Mouse (Mus musculus) hindbrain, embryonic 11.5 days (tissue): ENCODE results near the gene Lefty1. TPM values are rescaled to one million over a fixed set of nuclear protein-coding genes. Genes with fewer than 3 reads are reported as not detected.
"Not testable (repeated sequence)": the region's sequence is repeated elsewhere in the genome, so short reads cannot be mapped to it uniquely, and the experiment has no call there.

Experiments used
- ATAC-seq: fragments of 200-750 bp; cut with Nextera tagmentation; 2 replicates; pipeline ENCODE4 v1.8.0; 2017; ENCODE audit warnings: mild to moderate bottlenecking, moderate TSS enrichment, moderate library complexity; ENCODE audit not compliant: low FRiP score
- DNase-seq: peaks from one replicate; pipeline ENCODE4 v3.0.0-alpha.2; 2015; ENCODE audit warnings: low spot score
- H3K27ac ChIP-seq: fragments of 300-500 bp; sonication (generic); 2 replicates; pipeline ENCODE4 v1.5.1; 2014; ENCODE audit warnings: mild to moderate bottlenecking, low read depth, low read length
- H3K27me3 ChIP-seq: fragments of 300-500 bp; sonication (generic); 2 replicates; pipeline ENCODE4 v1.6.1; 2014; ENCODE audit warnings: mild to moderate bottlenecking, low read length, moderate library complexity, mixed read lengths; ENCODE audit not compliant: control insufficient read depth, insufficient read depth
- H3K36me3 ChIP-seq: fragments of 300-500 bp; sonication (generic); 2 replicates; pipeline ENCODE4 v1.6.1; 2014; ENCODE audit warnings: mild to moderate bottlenecking, low read length, moderate library complexity, mixed read lengths; ENCODE audit not compliant: control insufficient read depth, insufficient read depth
- H3K4me1 ChIP-seq: fragments of 300-500 bp; sonication (generic); replicated peaks from 2 replicates; pipeline ENCODE4 v1.6.1; 2014; ENCODE audit warnings: low read length, mixed read lengths; ENCODE audit not compliant: control insufficient read depth, insufficient read depth
- H3K4me2 ChIP-seq: fragments of 300-500 bp; sonication (generic); replicated peaks from 2 replicates; pipeline ENCODE4 v1.6.1; 2014; ENCODE audit warnings: mild to moderate bottlenecking, low read depth, low read length
- H3K4me3 ChIP-seq: fragments of 300-500 bp; sonication (generic); 2 replicates; pipeline ENCODE4 v1.5.1; 2014; ENCODE audit warnings: low read depth, low read length
- H3K9ac ChIP-seq: fragments of 300-500 bp; sonication (generic); 2 replicates; pipeline ENCODE4 v1.6.1; 2014; ENCODE audit warnings: low read depth, low read length
- H3K9me3 ChIP-seq: fragments of 300-500 bp; sonication (generic); 2 replicates; pipeline ENCODE4 v1.6.1; 2016; ENCODE audit warnings: low read length; ENCODE audit not compliant: control insufficient read depth
- WGBS: fragments of 180-500 bp; shearing (Covaris S2); extraction: QIAGEN DNeasy Blood & Tissue Kit; methylation state at CpG from one replicate; pipeline ENCODE4 v1.1.7; 2014; 5-methylcytosine and 5-hydroxymethylcytosine counted together
- polyA plus RNA-seq: library from polyadenylated mRNA; unstranded; fragments of >200 nt; fragmentation: Nextera tagmentation; extraction: Ambion mirVana; gene quantifications from 2 replicates; pipeline ENCODE4 v1.2.1, GENCODE M21; 2014

Gene Lefty1
- 0.39 and 0.90 TPM in 2 replicates for polyA plus RNA-seq

DNA sequence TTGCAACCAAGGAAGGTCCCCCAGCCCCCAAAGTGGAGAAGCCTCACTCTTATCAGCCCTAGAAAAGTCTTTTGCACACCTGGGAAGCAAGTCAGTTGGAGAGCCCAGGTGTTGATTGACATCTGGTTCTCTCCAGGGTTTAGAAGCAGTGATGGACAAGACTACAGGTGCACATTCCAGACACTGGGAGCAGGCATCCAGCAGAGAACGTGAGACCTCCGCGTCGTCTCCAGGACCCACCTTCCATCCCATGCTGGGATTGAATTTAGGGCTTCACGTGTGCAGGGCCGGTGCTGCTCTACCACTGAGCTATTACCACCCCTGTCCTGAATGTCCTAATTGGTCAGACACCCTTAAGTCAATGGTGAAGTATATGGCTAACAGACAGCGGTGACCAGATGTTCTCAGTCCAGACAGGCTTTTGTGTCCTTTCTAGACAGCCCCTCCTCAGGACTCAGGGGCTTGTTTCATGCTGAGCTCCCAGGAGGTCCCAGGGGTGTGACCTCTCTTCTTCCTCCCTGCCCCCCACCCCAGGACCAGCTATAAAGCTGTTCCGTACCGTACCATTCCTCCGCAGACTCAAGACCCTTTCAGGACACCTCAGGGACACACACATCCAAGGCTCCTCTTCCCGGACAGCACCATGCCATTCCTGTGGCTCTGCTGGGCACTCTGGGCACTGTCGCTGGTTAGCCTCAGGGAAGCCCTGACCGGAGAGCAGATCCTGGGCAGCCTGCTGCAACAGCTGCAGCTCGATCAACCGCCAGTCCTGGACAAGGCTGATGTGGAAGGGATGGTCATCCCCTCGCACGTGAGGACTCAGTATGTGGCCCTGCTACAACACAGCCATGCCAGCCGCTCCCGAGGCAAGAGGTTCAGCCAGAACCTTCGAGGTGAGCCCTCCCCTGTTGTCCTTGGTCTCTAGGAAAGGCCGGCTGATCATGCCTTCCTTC is at the start of gene Lefty1:
TSS of gene Lefty1 (plus strand) at position 556 of the 953 bp plus-strand sequence.
- Histone ChIP-seq H3K4me2 (no peak within 1 kb of the TSS), H3K27ac (no peak within 1 kb of the TSS), H3K36me3 (no peaks in the 10 kb centered on the region), H3K4me3 (no peak within 1 kb of the TSS), H3K4me1 (no peaks in the 10 kb centered on the region; the same call in none of the 2 replicates), H3K9me3 (no peaks in the 10 kb centered on the region), H3K27me3 (peaks cover 40% of the 10 kb centered on the region), H3K9ac (no peak within 1 kb of the TSS)
- ATAC-seq = no peak
- 9% methylated on average over 21 of the region's 21 CpGs for WGBS
- peak; percentile 10 for DNase-seq

GRCm38 (mm10) chr1:180888556-180889042 is 46.2 kb upstream of the Lefty1 start:
- no peak overlapping the region for H3K4me2 ChIP-seq
- no peak overlapping the region for H3K9ac ChIP-seq
- no peaks in the 10 kb centered on the region for H3K36me3 ChIP-seq
- no peaks in the 10 kb centered on the region for H3K4me1 ChIP-seq
- 5% methylated on average over 13 of the region's 13 CpGs for WGBS
- H3K9me3 ChIP-seq = no peaks in the 10 kb centered on the region
- H3K27ac ChIP-seq = no peak overlapping the region
- DNase-seq = no peak
- H3K27me3 ChIP-seq = peaks cover 2% of the 10 kb centered on the region; the same call in 1 of the 2 replicates
- H3K4me3 ChIP-seq = no peak overlapping the region
- ATAC-seq = peak; percentile 43; the same call in 1 of the 2 replicates

GRCm38 (mm10) chr1:180889172-180889571 is 45.6 kb upstream of the Lefty1 start:
- H3K4me1 ChIP-seq = no peaks in the 10 kb centered on the region
- no peak for DNase-seq
- H3K36me3 ChIP-seq = no peaks in the 10 kb centered on the region
- H3K4me2 ChIP-seq = no peak overlapping the region
- 30% methylated on average over 7 of the region's 7 CpGs for WGBS
- no peak overlapping the region for H3K4me3 ChIP-seq
- peaks cover 3% of the 10 kb centered on the region; the same call in 1 of the 2 replicates for H3K27me3 ChIP-seq
- H3K9ac ChIP-seq = no peak overlapping the region
- H3K27ac ChIP-seq = no peak overlapping the region
- no peak for ATAC-seq
- no peaks in the 10 kb centered on the region for H3K9me3 ChIP-seq

- no peaks in the 10 kb centered on the region for H3K36me3 ChIP-seq
- no peak for DNase-seq
- peaks cover 10% of the 10 kb centered on the region; the same call in 1 of the 2 replicates for H3K27me3 ChIP-seq
- H3K4me3 ChIP-seq = no peak overlapping the region
- no peak overlapping the region for H3K4me2 ChIP-seq
- H3K27ac ChIP-seq = no peak overlapping the region
- no peaks in the 10 kb centered on the region for H3K4me1 ChIP-seq
- ATAC-seq = no peak
- 46% methylated on average over 6 of the region's 6 CpGs for WGBS
- no peaks in the 10 kb centered on the region for H3K9me3 ChIP-seq
- H3K9ac ChIP-seq = no peak overlapping the region
Measured at GRCm38 (mm10) chr1:180889841-180890240, 45.0 kb upstream of the Lefty1 start.

GRCm38 (mm10) chr1:180892808-180893207 is 42.0 kb upstream of the Lefty1 start, which contains the start of gene Lefty2:
Lefty2 (plus strand) TSS chr1:180893108.
- H3K4me1 ChIP-seq = no peaks in the 10 kb centered on the region
- WGBS = 62% methylated on average over 10 of the region's 10 CpGs
- peaks cover 15% of the 10 kb centered on the region; the same call in 1 of the 2 replicates for H3K27me3 ChIP-seq
- H3K4me3 ChIP-seq = no peak within 1 kb of the TSS
- no peak for ATAC-seq
- H3K36me3 ChIP-seq = no peaks in the 10 kb centered on the region
- H3K9ac ChIP-seq = no peak within 1 kb of the TSS
- H3K4me2 ChIP-seq = no peak within 1 kb of the TSS
- no peaks in the 10 kb centered on the region for H3K9me3 ChIP-seq
- H3K27ac ChIP-seq = no peak within 1 kb of the TSS
- DNase-seq = no peak

DNA sequence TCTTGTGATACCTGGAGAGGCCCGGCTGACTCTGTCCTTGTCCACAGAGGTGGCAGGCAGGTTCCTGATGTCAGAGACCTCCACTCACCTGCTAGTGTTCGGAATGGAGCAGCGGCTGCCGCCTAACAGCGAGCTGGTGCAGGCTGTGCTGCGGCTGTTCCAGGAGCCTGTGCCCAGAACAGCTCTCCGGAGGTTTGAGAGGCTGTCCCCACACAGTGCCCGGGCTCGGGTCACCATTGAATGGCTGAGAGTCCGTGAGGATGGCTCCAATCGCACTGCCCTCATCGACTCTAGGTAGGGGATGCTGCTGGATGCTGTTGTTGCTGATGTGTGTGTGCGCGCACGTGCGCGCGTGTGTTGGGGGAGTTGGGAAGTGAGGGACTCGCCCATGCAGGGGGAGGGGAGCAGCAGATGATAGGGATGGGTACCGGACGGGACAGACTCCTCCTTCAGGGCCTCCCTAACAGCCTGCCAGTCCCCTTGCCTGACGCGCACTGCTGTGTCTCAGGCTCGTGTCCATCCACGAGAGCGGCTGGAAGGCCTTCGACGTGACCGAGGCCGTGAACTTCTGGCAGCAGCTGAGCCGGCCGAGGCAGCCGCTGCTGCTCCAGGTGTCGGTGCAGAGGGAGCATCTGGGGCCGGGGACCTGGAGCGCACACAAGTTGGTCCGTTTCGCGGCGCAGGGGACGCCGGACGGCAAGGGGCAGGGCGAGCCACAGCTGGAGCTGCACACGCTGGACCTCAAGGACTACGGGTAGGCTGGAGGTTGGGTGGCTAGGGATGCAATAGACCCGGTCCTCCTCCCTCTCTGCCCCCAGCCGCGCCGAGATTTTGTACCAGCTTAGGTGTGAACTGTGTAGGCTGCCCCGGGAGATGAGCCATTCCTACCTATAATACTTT is 40.5 kb upstream of the Lefty1 start:
- Histone ChIP-seq H3K27me3 (peaks cover 15% of the 10 kb centered on the region; the same call in 1 of the 2 replicates), H3K4me3 (peak overlapping the region; percentile 13; the same call in 1 of the 2 replicates)

GRCm38 (mm10) chr1:180901107-180901506 is 33.7 kb upstream of the Lefty1 start:
- WGBS = 4% methylated on average over 4 of the region's 4 CpGs

More for the DNA sequence above, 40.5 kb upstream of the Lefty1 start:
- 5% methylated on average over 43 of the region's 51 CpGs for WGBS
- not testable (repeated sequence) for H3K9me3 ChIP-seq, H3K36me3 ChIP-seq, H3K4me1 ChIP-seq, H3K9ac ChIP-seq, H3K27ac ChIP-seq
- ATAC-seq = peak; percentile 43
- H3K4me2 ChIP-seq = peak overlapping the region; percentile 19; the same call in 1 of the 2 replicates
- DNase-seq = peak; percentile 37

GRCm38 (mm10) chr1:180902915-180903314 is 31.9 kb upstream of the Lefty1 start:
- no peaks in the 10 kb centered on the region for H3K27me3 ChIP-seq
- DNase-seq (no peak), ATAC-seq (no peak)
- no peak overlapping the region for H3K9ac ChIP-seq
- no peak overlapping the region for H3K4me3 ChIP-seq
- H3K4me2 ChIP-seq = no peak overlapping the region
- H3K9me3 ChIP-seq = no peaks in the 10 kb centered on the region
- peaks cover 4% of the 10 kb centered on the region; the same call in 1 of the 2 replicates for H3K4me1 ChIP-seq
- H3K36me3 ChIP-seq = no peaks in the 10 kb centered on the region
- WGBS = 30% methylated on average over 5 of the region's 5 CpGs
- H3K27ac ChIP-seq = no peak overlapping the region

More at GRCm38 (mm10) chr1:180901107-180901506, 33.7 kb upstream of the Lefty1 start:
- Histone ChIP-seq H3K4me1 (peaks cover 4% of the 10 kb centered on the region; the same call in 1 of the 2 replicates), H3K9me3 (no peaks in the 10 kb centered on the region), H3K9ac (no peak overlapping the region), H3K27ac (no peak overlapping the region), H3K4me2 (no peak overlapping the region), H3K36me3 (no peaks in the 10 kb centered on the region), H3K4me3 (no peak overlapping the region), H3K27me3 (no peaks in the 10 kb centered on the region)
- DNase-seq (peak; percentile 73), ATAC-seq (no peak)
